Mouse (Mus musculus): Measurements from ENCODE around the gene Gcm1.

Gcm1 gene

DNA sequence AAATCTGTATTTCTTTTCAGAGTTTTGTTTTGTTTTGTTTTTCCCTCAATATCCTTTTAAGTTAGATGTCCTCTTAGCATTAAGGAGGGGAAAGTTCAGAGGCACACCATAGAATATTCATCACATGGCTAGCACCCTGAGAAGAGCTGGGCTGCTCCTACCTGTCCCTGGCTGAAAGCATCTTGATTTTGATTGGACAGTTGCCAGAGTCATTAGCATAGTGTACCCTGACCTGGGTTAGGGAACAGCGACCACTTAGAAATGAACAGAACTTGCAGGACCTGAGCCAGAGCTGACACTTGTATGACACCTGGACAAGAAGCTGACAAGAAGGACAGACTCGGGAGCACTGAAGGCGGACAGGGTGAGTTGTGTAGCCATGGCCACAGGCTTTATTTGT is at the start of gene Gcm1:
TSS of gene Gcm1 (plus strand) at position 248 of the 400 bp plus-strand sequence.
- DNase-seq (ENCODE audit: low read depth): no peak

DNA sequence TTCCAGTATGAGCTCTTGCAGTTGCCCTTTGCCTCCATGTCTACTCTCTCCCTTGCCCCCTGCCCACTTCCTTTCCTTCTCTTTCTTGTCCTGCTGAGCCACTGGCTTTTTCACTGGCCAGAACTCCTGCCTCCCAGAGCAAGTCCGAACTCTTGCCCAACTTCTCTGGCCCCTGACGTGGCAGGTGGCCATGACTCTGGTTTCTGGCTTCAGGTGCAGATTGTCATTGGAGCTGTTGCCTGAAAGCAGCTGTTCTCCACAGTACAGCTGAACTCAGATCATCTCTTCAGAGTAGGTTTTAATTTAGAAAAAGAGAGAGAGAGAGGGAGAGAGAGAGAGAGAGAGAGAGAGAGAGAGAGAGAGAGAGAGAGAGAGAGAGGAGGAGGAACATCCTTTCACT is 48.4 kb upstream of the Gcm1 start:
- DNase-seq (ENCODE audit: low read depth): no peak

DNA sequence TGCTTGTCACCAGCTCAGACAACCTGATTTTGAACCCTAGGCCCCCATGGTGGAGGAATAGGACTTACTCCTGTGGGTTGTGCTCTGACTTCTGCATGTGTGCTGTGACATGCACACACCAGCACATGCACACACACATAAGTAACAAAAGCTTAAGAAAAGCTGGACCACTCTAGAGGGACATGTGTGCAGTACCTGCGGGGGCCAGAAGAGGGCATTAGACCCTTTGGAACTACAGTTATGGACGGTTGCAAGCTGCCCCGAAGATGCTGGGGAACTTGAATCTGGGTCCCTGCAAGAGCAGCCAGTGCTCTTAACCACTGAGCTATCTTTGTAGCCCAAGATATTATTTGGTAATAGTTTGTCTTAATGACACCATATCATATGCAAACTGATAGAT is 46.2 kb upstream of the Gcm1 start:
- no peak for DNase-seq (ENCODE audit: low read depth)

DNA sequence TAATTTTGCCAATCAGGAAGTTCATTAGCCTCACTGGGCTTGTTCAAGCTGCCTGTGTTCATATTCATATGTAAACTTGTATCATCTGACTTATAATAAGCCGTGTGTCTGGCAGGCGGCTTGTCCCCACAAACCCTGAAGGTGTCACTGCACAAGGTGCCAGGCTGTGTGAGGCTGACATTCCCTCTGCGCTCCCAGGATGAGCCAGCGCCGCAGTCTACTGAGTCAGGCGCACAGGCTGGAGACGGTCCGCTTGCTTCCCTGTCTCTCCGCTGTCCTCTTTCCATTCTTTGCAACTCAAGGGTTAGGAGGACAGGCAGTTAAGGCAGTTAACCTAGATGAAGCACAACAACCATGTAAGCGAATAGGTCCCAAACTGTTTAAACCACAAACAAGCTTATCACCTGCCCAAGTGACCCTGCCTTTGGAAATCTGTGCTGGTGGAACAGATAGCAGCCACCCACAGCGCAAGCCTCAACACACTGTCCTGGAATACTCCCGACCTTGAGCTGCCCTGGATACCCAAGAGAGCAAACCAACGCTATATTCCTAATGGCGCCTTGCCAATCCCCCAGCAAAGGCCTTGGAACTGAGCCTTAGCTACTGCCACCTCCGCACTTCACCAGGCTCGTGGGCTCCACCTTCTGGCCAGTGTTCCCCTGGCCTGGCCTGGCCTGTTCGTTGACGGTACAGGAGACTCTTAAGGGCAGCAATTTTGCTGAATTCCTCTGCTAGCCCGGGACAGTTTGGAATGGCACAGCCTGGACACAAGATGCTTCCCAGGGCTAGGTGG is 45.3 kb upstream of the Gcm1 start:
- DNase-seq (ENCODE audit: low read depth): no peak

DNA sequence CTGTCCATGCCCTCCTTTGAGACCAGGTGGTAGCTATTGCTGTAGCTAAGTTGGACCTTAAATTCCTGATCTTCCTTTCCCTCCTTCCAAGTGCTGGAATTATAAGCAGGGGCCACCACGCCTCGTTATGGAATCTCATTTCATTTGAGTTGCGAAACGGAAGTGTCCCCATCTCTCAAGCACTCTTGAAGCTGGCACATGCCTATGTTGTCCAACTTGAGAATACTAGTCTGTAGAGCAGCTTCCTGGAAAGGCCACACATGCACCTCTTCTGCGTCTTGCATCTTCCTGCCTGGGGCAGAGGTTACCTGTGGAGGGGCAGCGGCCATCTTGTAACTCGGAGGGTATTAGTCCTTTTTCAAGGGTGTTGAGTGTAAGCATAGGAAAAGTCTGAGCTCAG is 42.3 kb upstream of the Gcm1 start:
- no peak for DNase-seq (ENCODE audit: low read depth)

DNA sequence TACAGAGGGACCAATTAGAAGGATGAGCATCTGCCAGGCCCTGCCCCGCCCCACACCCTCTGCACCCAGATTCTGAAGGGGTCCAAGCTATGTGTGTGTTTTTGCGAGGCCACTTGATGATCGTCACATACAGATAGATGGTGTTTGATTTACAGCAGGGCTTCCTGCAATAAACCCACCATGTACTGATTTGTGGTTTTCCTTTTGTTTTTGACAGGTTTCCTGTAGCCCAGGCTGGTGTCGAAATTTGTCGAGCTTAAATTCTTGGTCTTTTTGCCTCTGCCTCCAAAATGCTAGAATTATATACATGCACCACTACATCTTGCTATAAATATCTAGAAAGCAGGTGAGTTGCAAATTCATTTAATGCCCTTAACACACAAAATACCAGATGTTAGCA is 41.5 kb upstream of the Gcm1 start:
- DNase-seq (ENCODE audit: low read depth): no peak

DNA sequence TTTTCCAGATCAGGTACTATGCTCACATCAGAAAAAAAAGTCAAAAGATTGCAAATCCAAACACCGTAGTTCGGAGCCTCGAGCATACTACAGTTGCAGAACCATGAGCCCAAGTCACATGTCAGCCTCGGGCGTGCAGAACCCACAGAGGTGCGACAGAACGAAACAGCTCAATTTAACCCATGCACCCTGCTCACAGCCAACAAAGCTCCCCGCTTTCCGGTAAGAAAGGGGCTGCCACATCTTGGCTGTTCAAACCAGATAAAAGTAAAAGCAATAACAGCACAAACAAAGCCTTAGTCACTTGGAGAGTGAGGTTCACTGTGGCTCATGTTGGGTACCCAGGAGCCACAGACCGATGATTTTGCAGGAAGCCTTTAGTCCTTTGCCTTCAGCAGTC is 41.0 kb upstream of the Gcm1 start:
- no peak for DNase-seq (ENCODE audit: low read depth)

DNA sequence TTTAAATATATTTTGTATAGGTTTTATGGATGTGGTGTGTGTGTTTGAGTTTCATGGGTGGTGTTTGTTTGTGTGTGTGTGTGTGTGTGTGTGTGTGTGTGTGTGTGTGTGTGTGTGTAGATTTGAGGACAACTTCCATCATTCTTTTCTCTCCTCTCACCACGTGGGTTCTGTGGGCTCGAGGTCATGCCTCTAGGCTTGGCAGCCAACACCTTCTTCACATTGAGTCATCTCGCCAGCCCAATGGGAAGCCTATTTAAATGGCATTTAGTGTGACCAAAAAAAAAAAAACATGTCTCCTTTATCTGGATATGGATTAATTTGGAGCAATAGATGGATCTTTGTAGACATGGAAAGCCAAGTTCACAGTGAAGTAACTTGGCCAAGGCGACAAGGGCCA is 39.7 kb upstream of the Gcm1 start:
- no peak for DNase-seq (ENCODE audit: low read depth)

DNA sequence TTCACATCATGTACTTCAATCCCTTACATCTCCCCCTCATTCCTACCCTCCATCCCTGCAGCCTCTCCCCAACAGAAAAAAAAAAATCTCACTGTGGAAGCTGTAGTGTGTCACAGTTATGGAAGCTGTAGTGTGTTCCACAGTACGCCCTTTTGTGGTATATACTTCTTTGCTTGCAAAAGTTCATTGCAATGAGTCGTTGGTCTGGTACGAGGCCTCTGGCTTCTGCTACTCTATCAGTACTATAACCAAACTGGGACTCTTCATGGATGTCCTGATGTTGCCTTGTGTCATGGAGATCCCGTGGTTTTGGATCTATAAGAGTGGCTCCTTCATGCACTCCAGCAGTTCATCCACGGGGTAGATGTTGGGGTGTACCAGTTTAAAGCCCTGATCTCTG is 39.0 kb upstream of the Gcm1 start:
- no peak for DNase-seq (ENCODE audit: low read depth)

DNA sequence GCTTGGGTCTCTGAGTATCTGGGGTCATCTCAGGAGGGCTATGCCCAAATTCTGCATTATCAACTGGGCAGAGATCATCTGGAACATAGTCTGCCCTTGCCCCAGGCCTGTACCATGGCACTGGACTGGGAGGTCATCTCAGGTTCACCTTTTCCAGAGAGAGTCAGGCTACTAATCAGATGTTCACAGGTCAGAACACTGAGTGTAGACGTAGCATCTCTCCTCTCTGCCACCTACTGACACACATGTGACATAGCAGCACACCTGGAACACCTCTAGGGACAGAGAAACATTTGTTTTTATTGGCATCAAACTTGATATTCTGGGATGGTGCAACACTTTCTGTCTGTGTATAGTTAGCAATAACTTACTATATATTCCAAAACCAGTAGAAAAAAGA is 37.9 kb upstream of the Gcm1 start:
- no peak for DNase-seq (ENCODE audit: low read depth)

DNA sequence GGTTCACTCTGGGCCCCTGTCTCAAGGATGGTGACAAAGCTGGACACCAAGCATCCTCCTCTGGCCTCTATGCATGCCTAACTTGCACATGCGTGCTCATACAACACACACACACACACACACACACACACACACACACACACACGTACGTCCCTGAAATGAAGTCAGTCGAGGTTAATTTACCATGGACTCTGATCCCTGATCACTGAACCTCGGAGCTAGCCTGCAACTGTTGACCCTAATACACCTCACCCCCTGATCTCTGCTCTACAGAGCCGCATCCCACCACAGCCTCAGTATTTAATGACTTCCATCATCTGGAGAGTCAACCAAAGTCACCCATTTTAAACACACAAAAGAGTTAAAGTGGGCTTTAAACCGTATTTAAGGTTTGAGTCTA is 35.9 kb upstream of the Gcm1 start:
- no peak for DNase-seq (ENCODE audit: low read depth)

DNA sequence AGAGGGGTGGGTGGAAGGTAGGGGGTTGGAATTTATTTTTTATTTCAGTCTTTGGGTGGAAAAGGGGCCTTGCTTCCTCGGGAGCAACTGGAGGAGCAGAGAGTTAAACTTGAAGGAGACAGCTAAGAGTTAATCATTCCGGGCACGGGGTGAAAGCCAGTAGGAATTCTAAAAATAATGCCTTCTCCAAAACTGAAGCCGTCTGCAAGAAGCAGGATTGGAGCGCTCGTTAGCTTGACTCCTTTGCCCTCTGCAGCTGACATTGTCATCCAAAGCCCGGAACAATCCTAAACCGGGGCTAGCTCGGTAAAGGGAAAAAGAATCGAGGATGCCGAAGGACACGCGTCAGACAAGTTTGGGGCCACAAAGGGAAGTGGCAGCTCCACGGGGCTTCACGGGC is 35.4 kb upstream of the Gcm1 start:
- DNase-seq (ENCODE audit: low read depth): no peak

DNA sequence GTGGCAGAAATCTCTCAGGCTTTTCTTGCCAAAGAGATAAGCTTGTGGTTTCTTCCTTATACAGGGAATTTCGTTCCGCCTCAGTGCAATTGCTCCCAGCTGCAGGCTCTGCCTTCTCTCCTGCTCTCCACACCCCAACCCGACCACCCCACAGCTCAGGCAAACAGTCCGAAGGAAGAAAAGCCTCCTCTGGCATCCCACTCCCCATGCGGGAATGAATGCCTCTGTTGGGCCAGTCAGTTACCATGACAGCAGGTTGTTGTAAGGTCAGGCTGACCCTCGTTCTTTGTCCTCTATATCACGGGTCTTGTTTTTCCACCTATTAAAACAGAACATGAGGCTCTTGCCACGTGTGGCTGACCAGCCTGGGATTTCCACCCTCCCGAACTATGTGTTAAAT is 30.5 kb upstream of the Gcm1 start:
- no peak for DNase-seq (ENCODE audit: low read depth)

DNA sequence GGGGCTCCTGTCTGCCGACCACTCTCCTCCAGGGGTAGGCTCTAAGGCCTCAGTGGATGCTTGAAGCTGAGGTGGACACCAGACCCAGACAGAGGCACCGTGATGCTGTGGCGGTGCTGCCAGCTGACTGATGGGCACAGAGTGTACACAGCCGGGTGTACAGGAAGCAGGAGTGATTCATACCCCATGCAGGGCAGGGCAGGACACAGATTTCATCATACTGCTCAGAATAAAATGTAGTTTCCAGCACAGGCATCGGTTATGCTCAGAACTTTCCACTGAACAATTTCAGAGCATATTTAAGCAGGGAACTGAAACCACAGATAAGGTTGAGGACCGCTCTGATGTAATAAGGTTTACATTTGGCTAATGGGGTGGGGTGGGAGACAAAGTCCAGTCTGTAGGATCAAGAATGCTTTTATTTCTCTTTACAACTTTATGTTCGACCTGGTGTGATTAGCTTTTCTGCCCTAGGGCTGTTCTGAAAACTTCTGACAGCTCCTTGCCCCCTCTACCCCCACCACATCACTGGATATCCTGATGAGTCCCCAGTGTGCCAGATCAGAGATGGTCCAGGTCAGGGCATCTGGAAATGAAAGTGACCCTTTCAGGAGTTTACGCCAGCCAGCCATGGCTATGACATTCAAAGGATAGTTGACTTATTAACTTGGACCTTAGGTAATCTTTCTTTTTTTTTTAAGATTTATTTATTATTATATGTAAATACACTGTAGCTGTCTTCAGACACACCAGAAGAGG is 29.4 kb upstream of the Gcm1 start:
- DNase-seq (ENCODE audit: low read depth): peak; percentile 82

DNA sequence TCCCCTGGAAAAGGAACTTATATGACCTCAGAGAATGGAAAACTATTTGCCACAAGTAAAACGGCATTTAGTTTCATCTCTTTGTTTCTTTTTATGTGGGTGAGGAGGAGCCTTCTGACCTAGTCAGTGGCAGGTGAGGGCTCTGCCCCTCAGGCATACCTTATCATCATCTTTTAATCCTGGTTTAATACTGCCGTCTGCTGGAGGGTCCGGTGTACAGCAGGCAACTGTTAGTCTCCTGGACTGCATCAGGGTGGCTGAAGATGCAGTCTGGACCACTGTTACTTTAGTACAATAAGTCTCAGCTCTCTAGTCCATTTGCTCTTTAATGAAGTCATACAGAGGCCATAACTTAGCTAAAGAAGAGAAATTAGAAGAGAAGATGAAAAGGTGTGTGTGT is 26.9 kb upstream of the Gcm1 start:
- no peak for DNase-seq (ENCODE audit: low read depth)

DNA sequence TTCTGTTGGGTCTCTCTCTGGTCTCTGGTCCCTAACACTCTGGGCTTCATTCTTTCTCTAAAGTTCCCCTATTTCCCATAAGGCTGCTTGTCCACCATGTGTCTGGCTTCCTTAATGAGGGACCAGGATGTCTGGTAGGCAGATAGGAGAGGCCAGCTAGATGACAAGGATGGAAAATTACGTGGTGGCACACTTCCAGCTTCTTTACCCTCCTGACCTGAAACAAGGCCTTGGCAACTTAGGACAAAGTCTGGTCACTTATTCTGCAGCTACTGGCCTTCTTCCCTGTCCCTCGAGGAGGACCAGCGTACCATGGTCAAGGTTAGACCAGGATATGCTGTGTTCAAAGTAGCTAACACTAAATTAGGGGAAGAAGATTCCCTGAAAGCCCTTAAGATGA is 24.6 kb upstream of the Gcm1 start:
- no peak for DNase-seq (ENCODE audit: low read depth)

DNA sequence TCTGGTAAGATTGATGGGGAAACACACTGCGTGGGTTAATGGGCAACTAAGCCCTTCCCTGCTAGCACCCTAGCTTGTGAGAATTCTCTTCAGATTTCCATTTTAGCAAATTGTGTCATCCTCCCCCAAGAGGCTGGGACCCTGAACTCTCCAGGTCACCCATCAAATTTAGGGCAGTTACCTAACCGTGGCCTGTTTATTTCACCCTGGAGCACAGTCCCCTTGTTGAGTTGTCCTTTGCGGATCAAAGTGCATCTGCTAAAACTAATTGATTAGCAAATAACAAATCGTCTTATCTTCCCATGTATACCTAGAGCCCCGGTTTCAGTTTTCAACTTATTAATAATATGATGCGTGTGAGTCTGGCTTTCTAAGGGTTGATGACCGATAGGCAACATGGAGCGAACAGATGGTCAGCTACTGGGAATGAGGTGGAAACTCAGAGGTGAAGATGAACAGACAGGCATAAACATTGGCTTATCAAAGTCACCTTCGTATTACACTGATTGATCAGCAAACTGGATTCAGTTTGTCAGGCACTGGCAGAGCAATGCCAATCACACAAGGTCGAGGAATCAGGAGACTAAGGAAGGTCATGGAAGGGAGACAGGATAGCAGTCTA is 20.8 kb upstream of the Gcm1 start:
- no peak for DNase-seq (ENCODE audit: low read depth)

DNA sequence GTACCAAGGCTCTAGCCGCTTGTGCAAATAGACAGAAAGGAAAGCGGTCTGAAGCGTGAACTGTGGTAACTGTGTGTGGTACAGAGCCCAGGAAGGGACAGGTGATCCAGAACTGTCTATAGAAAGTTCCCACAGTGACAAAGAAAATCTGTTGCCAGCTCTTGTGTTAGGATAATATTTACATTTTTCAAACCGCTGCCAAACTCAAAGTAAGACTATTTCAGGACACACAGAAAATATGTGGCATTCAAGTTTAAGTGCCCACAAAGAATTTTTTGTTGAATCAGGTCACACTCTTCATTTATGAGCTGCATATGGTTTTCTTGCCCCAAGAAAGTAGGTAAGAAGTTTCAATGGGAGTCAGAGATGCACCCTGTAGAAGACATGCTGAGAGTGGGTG is 18.8 kb upstream of the Gcm1 start:
- no peak for DNase-seq (ENCODE audit: low read depth)

DNA sequence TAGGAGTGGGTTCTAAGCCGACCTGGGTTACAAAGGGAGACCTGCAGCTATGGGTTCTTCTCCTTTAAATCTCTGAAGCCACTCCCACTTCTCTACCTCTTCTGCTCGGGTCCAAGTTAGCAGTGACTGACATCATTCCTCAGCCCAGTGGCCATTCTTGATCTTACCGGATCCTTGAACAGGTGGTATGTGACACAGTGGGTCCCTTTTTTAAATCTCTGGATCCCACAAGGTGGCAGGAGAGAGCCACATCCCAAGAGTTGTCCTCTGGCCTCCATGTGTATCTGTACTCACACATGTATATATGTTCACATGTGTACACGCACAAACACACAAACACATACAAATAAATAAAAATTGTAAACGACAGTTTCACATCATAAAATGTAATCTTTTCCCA is 16.4 kb upstream of the Gcm1 start:
- no peak for DNase-seq (ENCODE audit: low read depth)

DNA sequence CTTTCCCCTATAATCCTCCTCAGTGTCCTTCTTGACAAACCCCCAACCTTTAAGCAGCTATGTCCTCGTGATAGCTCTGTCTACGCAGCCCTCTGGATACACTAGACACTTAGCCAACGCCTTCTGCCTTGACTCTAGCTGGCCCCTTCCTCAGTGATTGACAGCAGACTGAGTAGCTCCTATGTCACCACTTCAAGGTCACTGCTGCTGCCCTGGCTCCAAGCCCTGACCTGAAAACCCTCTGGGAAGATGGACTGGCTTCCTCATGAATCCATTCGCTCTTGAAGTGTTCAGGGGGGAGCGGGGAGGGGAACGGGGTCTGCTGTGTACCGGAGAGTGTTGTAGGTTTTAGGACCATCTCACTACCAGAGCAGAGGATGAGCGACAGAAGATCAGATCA is 15.9 kb upstream of the Gcm1 start:
- no peak for DNase-seq (ENCODE audit: low read depth)

DNA sequence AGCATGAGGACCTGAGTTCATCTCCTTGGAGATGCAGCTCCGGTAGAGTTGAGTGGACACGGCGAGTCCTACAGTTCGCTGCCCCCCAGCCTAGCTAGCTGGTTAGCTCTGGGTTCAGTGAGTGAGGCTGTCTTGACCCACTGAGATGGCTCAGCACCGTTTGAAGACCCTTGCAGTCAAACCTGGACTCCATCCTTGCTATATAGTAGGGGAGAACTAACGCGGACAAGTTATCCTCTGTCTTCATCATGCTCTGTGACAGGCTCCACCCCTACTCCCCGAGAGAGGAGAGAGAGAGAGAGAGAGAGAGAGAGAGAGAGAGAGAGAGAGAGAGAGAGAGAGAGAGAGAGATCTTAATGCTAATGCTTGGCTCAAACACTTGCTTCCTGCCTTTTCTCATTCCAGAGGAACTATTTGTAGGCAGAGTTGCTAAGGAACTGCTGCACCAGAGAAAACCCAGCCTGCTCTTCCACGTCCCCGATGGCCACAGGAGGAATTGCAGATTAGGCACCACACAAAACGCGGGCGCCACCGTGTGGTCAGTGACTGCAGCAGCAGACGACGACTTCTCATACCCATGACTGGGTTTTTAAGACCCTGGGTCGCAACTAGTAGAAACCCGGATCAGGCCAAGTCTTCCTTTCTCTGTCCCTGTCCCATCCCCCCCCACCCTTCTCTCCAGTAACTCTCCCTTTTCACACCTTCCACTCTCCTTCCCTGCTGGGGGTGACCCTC is 12.8 kb upstream of the Gcm1 start:
- peak; percentile 73 for DNase-seq (ENCODE audit: low read depth)

DNA sequence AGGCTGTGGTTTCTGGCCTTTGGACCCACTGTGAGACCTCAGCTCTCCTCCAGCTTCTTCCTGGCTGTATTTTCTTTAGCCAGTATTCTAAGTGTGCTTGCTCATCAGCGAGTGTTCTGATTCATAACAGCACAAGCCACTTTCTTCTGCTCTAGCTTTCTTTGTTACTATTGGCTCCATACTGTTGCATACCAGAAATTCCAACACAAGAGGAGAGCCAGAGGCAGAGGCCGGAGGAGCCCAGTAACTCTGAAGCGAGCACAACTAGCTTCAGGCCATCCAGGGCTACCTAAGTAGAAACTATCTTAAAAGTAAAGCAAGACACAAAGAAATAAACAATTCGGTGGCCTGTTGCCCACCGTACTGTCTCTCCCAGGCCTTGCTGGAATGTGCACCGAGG is 6.6 kb upstream of the Gcm1 start:
- no peak for DNase-seq (ENCODE audit: low read depth)

DNA sequence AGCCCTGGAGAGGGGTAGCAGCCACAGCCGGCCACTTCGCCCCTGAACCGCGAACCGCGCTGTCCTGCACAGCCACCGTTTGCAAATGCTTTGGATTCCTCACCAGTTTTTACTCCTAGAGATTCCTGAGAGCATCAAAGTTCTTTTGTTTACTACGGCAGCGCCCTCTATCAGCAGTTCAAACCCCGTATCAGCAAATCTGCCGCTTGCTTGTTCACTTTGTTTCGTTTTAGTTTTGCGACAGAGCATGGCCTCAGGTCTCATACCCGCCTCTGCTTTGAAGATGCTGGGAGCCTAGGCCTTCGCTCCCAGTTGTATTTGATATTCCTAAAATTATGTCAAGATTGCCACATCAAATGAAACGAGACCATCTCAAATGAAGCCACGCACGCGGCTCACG is 5.0 kb upstream of the Gcm1 start:
- no peak for DNase-seq (ENCODE audit: low read depth)

Measured in fibroblast of lung, adult 2 months (primary cell).